Mouse (Mus musculus): ENCODE data around the gene Fscn1. TPM values are rescaled to one million over a fixed set of nuclear protein-coding genes. Genes with fewer than 3 reads are reported as not detected.

Gene Fscn1
- polyA plus RNA-seq, 1 experiment from 2014 or later, result 246 TPM

DNA sequence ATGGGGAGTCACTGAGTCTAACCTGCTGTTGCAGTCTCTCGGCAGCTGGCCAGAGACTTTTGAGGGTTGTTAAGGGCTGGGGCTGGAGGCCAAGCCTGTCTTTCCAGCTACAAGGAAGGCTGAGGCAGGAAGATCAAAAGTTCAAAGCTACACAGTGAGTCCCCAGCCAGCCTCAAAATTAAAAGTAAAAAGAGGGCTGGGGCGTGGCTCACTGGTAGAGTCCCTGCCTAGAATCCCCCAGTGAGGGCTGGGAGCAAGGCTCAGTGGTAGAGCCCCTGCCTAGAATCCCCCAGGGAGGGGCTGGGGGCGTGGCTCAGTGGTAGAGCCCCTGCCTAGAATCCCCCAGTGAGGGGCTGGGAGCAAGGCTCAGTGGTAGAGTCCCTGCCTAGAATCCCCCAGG, 36.4 kb upstream of the Fscn1 start:
- ChIA-PET POLR2A (interaction anchor here (0.7 kb wide), 1 partner anchor 22 kb away, joined by 3 read pairs; no protein-coding TSS in a partner anchor), CTCF (no interaction called here)
- H3K27me3 ChIP-seq, result no peaks in the 10 kb centered on the region
- no peak for TF ChIP-seq CTCF (IDR thresholded peaks at IDR 0.05)
- ATAC-seq (no peak), DNase-seq (ENCODE audit: low read depth, low spot score) (no peak)
- in situ Hi-C loops (cut with MboI; ENCODE audit: low pct_unique_long_range_greater_than_20kb), result no loop called here

DNA sequence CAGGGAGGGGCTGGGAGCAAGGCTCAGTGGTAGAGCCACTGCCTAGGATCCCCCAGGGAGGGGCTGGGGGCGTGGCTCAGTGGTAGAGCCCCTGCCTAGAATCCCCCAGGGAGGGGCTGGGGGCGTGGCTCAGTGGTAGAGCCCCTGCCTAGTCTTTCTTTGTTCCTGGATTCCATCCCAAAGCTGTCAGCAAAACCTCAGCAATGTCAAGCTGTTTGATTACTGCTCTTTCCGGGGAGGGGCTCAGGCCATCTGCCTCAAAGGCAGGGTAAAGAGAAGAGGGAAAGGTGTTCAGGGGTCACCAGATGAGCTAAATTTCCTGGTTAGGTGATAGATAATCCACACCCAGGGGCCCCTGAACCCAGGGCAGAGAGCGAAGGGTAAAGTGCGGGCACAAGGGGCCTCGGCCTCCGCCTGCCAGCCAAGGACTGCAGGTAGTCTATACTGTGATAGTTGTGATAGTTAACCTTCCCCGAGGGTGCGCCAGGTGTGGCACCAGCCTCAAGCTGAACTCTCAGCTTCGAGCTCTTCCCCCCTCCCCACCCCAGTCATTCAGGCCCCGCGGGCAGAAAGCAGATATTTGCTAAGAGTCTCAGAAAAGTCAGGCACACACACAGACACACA, 35.7 kb upstream of the Fscn1 start:
- DNase-seq (ENCODE audit: low read depth, low spot score) (no peak), ATAC-seq (no peak)
- H3K27me3 ChIP-seq, result no peaks in the 10 kb centered on the region
- ChIA-PET POLR2A (interaction anchor here (0.6 to 0.7 kb wide), 2 partner anchors 17 to 23 kb away, joined by 3 read pairs; no protein-coding TSS in a partner anchor), CTCF (no interaction called here)
- in situ Hi-C loops (cut with MboI; ENCODE audit: low pct_unique_long_range_greater_than_20kb), result no loop called here
- TF ChIP-seq CTCF (IDR thresholded peaks at IDR 0.05), result no peak

DNA sequence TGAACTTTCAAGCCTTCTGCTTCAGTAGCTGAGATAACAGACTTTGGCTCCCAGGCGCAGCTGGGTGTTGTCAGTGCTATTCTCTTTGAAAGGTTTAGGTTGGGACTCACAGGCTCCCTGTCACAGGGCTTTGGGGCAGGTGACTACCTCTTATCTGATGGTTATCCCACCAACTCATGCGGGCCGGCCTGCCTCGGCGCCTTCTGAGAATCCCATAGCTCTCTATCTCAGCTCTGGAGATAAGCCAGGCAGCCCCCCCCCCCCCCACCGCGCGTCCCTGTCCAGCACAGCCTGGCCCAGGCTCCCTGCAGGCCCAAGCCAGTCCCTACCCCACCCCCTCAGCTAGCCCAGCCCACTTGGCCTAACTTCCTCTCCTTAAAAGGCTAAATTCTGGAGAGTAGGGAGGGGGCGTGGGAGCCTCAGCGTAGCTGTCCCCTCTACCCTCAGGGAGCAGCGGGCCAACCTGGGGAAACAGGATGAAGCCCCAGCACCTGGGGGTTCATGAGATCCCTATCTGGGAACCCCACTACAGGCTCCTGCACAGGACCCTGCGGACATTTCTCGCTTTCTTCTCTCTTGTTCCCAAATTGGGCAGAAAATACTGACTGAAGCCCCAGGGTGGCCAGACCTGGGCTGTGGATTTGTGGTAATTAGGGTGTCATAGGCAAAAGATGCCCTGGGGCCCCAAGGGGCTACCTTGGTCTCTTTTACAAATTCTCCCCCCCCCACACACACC, 33.8 kb upstream of the Fscn1 start:
- ChIA-PET POLR2A (interaction anchor here (0.6 to 7.5 kb wide), 5 partner anchors 17 to 46 kb away, joined by 3 to 69 read pairs (median 3); partner anchors contain the start of gene Actb), CTCF (interaction anchor here (1.4 kb wide), 1 partner anchor 16 kb away, joined by 3 read pairs; no protein-coding TSS in a partner anchor)
- H3K27me3 ChIP-seq, result no peaks in the 10 kb centered on the region
- in situ Hi-C loops (cut with MboI; ENCODE audit: low pct_unique_long_range_greater_than_20kb), result no loop called here
- ATAC-seq, result no peak
- TF ChIP-seq CTCF (IDR thresholded peaks at IDR 0.05), result no peak
- no peak for DNase-seq (ENCODE audit: low read depth, low spot score)

DNA sequence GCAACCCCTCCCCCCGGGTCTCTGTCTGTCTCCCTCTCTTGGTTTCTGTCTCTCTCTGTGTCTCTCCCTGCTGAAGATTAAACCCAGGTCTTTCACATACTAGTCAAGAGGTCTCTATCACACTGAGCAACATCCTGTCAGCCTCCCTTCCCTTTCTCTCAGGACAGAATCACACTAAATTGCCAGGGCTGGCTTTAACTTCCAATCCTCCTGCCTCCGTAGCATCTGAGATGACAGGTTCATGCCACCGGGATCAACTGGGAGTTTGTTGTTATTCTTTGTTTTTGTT, 33.3 kb upstream of the Fscn1 start:
- ChIA-PET POLR2A (interaction anchor here (0.6 to 7.5 kb wide), 3 partner anchors 24 to 46 kb away, joined by 3 to 69 read pairs (median 3); partner anchors contain the start of gene Actb), CTCF (interaction anchor here (0.9 to 1.4 kb wide), 4 partner anchors 17 to 46 kb away, joined by 3 to 4 read pairs (median 3); partner anchors contain the start of gene Fbxl18)
- no peak for ATAC-seq

DNA sequence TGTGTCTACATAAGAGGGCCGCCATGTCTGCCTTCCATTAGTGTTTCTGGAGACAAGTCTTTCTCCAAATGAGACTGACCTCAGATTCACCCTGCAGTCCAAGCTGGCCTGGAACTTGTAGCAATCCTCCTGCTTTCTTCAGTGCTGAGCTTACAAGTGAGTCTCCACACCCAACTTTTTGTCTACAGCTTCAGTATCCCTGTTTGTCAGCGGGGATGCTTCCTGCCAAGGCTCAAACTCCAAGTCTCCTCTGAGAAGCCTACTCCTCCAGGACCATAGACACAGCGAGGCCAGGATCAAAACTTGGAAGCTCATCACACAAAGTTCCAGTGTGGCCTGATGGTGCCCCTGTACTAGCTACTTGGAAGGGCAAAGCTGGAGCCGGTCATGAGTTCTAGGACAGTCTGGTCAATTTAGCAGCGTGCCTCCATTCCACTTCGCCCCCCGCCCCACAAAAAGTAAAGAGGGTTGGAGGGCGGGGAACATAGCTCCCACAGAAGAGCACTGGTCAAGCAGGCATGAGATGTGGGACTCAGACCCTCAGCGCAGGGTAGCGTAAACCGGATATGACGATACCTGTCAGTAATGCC, 32.7 kb upstream of the Fscn1 start:
- ATAC-seq, result no peak
- no peaks in the 10 kb centered on the region for H3K27me3 ChIP-seq
- DNase-seq (ENCODE audit: low read depth, low spot score), result no peak
- in situ Hi-C loops (cut with MboI; ENCODE audit: low pct_unique_long_range_greater_than_20kb), result no loop called here
- CTCF ChIA-PET, result interaction anchor here (0.9 to 1.4 kb wide), 3 partner anchors 33 to 46 kb away, joined by 3 to 4 read pairs (median 3); partner anchors contain the start of gene Fbxl18
- TF ChIP-seq CTCF (IDR thresholded peaks at IDR 0.05), result no peak
- POLR2A ChIA-PET, result interaction anchor here (0.6 to 7.5 kb wide), 3 partner anchors 24 to 47 kb away, joined by 3 to 69 read pairs (median 3); partner anchors contain the start of gene Actb

More for the DNA sequence above, 33.3 kb upstream of the Fscn1 start:
- TF ChIP-seq CTCF (IDR thresholded peaks at IDR 0.05), result no peak
- DNase-seq (ENCODE audit: low read depth, low spot score), result no peak
- H3K27me3 ChIP-seq, result no peaks in the 10 kb centered on the region
- in situ Hi-C loops (cut with MboI; ENCODE audit: low pct_unique_long_range_greater_than_20kb), result no loop called here

DNA sequence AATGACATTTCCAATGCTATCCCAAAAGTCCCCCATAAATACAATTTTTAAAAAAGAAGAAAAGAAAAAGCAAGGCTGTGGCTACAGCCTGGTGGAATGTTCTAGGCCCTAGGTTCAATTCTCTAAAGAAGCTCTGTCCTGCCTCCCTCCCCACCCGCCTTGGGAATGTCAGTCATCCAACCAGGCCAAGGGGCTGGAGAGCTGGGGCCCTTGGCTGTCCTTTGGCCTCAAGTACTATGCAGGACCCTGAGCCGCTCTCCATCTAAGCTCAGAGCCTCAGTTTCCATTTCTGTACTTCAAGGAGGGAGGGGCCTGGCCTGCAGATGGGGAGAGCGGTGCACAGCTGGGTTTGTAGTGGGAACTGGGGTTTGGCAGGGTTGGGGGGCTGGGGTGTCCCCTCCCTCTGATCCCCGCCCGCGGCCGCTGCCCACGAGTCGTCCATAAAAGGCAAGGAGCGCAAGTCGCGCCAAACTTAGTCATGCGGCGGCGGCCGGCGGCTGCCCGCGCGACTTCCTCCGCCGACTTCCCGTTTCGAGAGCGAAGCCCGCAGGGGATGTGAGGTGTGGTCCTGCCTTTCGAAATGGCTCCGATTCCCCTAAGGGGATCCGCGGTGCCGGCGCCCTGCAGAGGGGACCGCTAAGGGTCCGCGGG, 31.3 kb upstream of the Fscn1 start:
- DNase-seq (ENCODE audit: low read depth, low spot score) (no peak), ATAC-seq (peak; percentile 30)
- in situ Hi-C loops (cut with MboI; ENCODE audit: low pct_unique_long_range_greater_than_20kb), result no loop called here
- H3K27me3 ChIP-seq, result no peaks in the 10 kb centered on the region
- ChIA-PET POLR2A (interaction anchor here (0.6 to 7.5 kb wide), 3 partner anchors 26 to 127 kb away, joined by 3 to 69 read pairs (median 3); partner anchors contain the start of gene Actb), CTCF (interaction anchor here (0.8 to 1.5 kb wide), 2 partner anchors 51 to 121 kb away, joined by 3 to 6 read pairs; no protein-coding TSS in a partner anchor)
- no peak for TF ChIP-seq CTCF (IDR thresholded peaks at IDR 0.05)

DNA sequence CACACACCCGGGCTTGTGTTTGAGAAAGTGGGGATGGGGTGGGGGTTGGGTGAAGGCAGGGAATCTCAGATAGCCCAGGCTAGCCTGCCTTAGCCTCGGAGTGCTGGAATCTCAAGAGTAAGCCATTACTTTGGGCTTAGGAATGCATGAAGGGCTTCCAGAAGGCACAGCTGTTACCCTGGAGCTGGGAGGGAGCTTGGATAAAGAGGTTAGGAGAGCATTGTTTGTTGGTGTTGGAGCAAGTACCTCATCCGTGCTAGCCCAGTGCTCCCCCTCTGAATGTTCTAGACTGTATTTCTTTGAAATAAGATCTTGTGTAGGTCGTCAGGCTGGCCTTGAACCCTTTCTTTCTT, 30.8 kb upstream of the Fscn1 start:
- ATAC-seq, result peak; percentile 8
- POLR2A ChIA-PET, result interaction anchor here (0.6 to 7.5 kb wide), 4 partner anchors 20 to 127 kb away, joined by 3 to 69 read pairs (median 3); partner anchors contain the start of gene Actb
- no peak for TF ChIP-seq CTCF (IDR thresholded peaks at IDR 0.05)
- CTCF ChIA-PET, result interaction anchor here (1.5 to 4.7 kb wide), 2 partner anchors 21 to 52 kb away, joined by 6 to 35 read pairs; partner anchors contain the start of gene Actb
- in situ Hi-C loops (cut with MboI; ENCODE audit: low pct_unique_long_range_greater_than_20kb), result no loop called here
- no peaks in the 10 kb centered on the region for H3K27me3 ChIP-seq
- no peak for DNase-seq (ENCODE audit: low read depth, low spot score)

DNA sequence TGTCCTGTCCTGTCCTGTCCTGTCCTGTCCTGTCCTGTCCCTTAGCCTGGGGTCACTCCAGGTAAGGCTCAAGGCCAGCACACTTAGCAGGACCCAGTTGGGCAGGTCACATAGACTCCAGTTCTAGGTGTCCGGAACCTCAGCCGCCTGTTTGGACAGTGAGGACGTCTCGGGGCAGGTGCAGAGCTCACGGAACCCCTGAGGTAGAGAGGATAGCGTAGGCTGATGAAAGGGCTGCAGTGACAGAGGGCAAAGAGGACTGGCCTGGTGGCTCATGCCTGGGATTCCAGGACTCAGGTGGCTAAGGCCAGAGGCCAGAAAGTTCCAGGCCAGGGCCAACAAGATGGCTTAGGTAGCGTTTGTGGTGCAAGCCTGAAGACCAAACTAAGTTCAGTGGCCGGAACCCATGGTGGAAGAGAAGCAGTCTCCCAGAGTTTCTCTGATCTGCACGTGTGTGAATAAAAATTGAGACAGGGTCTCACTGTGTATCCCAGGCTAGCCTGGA, 28.9 kb upstream of the Fscn1 start:
- ChIA-PET POLR2A (interaction anchor here (1.1 to 7.5 kb wide), 3 partner anchors 28 to 53 kb away, joined by 4 to 69 read pairs (median 5); partner anchors contain the start of gene Actb), CTCF (interaction anchor here (1.3 to 4.7 kb wide), 11 partner anchors 19 to 134 kb away, joined by 4 to 35 read pairs (median 7); partner anchors contain the start of genes Actb and Fbxl18)
- ATAC-seq (no peak), DNase-seq (ENCODE audit: low read depth, low spot score) (no peak)
- in situ Hi-C loops (cut with MboI; ENCODE audit: low pct_unique_long_range_greater_than_20kb), result loop anchor here (5.0 kb wide), 1 partner anchor 44 kb away; no protein-coding TSS in a partner anchor
- TF ChIP-seq CTCF (IDR thresholded peaks at IDR 0.05), result no peak
- no peaks in the 10 kb centered on the region for H3K27me3 ChIP-seq

DNA sequence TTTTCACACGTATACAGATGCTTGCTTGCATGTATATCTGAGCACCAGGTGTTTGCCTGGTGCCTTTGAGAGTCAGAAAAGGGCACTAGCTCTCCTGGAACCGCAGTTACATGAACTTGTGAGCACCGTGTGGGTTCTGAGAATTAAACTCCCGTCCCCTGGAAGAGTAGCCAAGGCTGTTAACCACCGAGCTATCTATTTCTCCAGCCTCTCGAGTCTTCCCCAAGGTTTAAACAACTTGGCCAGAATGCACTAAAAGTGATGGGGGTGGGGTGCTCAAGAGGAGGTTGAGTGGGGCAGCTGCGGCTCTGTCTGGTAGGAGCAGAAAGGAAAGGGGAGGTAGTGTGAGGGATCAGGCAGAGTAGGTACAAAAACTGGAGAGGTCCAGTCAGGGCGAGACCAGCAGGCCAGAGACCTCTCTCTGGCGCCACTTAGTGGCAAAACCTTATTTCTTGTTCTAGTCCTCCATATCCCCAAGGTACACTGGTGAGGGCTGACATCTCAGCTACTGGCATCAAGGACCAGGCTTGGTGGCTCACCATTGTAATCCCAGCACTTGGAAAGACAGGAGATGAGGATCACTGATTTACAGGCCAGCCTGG, 28.0 kb upstream of the Fscn1 start:
- ChIA-PET POLR2A (interaction anchor here (1.1 to 7.5 kb wide), 4 partner anchors 29 to 132 kb away, joined by 3 to 69 read pairs (median 5); partner anchors contain the start of gene Actb), CTCF (interaction anchor here (0.7 to 4.7 kb wide), 18 partner anchors 12 to 192 kb away, joined by 3 to 35 read pairs (median 4); partner anchors contain the start of genes Actb and Fbxl18)
- ATAC-seq, result peak; percentile 51

More for the DNA sequence above, 28.0 kb upstream of the Fscn1 start:
- peak; percentile 50 for DNase-seq (ENCODE audit: low read depth, low spot score)
- no peak for TF ChIP-seq CTCF (IDR thresholded peaks at IDR 0.05)
- no peaks in the 10 kb centered on the region for H3K27me3 ChIP-seq
- in situ Hi-C loops (cut with MboI; ENCODE audit: low pct_unique_long_range_greater_than_20kb), result loop anchor here (5.0 kb wide), 1 partner anchor 45 kb away; no protein-coding TSS in a partner anchor

All from Patski (cell line).